Mouse (Mus musculus) liver, postnatal 0 days (tissue): Measurements from ENCODE around the gene Pdzrn3. TPM values are rescaled to one million over a fixed set of nuclear protein-coding genes. Genes with fewer than 3 reads are reported as not detected.

ENCODE experiments used
- ATAC-seq: fragments of 200-750 bp; cut with Nextera tagmentation; 2 replicates; pipeline ENCODE4 v1.8.0; 2017; ENCODE audit warnings: mild to moderate bottlenecking, moderate library complexity
- DNase-seq: peaks from one replicate; pipeline ENCODE4 v3.0.0-alpha.2; 2016
- H3K27ac ChIP-seq: fragments of 300-500 bp; sonication (generic); 2 replicates; pipeline ENCODE4 v1.5.1; 2014; ENCODE audit warnings: antibody characterized with exemption, moderate library complexity, mild to moderate bottlenecking, low read depth
- H3K27me3 ChIP-seq: fragments of 300-500 bp; sonication (generic); 2 replicates; pipeline ENCODE4 v1.6.1; 2014; ENCODE audit warnings: low read length, control low read depth, mixed read lengths; ENCODE audit not compliant: insufficient read depth
- H3K36me3 ChIP-seq: fragments of 300-500 bp; sonication (generic); replicated peaks from 2 replicates; pipeline ENCODE4 v1.6.1; 2014; ENCODE audit warnings: mild to moderate bottlenecking, control low read depth, low read length, moderate library complexity, mixed read lengths; ENCODE audit not compliant: insufficient read depth
- H3K4me1 ChIP-seq: fragments of 300-500 bp; sonication (generic); 2 replicates; pipeline ENCODE4 v1.6.1; 2014; ENCODE audit warnings: antibody characterized with exemption, mild to moderate bottlenecking, control low read depth; ENCODE audit not compliant: insufficient read depth
- H3K4me2 ChIP-seq: fragments of 300-500 bp; sonication (generic); 2 replicates; pipeline ENCODE4 v1.6.1; 2014; ENCODE audit warnings: low read depth, mild to moderate bottlenecking, low read length, moderate library complexity, mixed read lengths
- H3K4me3 ChIP-seq: fragments of 300-500 bp; sonication (generic); 2 replicates; pipeline ENCODE4 v1.5.1; 2014; ENCODE audit warnings: low read depth, low read length
- H3K9ac ChIP-seq: fragments of 300-500 bp; sonication (generic); replicated peaks from 2 replicates; pipeline ENCODE4 v1.6.1; 2014; ENCODE audit warnings: mild to moderate bottlenecking, moderate library complexity
- H3K9me3 ChIP-seq: fragments of 300-500 bp; sonication (generic); 2 replicates; pipeline ENCODE4 v1.6.1; 2016; ENCODE audit warnings: mild to moderate bottlenecking, control low read depth, low read length, mixed read lengths
- CTCF ChIP-seq: sonication (generic); IDR thresholded peaks from 2 replicates; pipeline ENCODE4 v1.5.1; 2016; ENCODE audit warnings: antibody characterized with exemption, low read depth
- EP300 ChIP-seq: IDR thresholded peaks from 2 replicates; pipeline ENCODE4 v1.6.1; 2016; ENCODE audit warnings: antibody characterized with exemption, low read depth, mild to moderate bottlenecking
- WGBS: fragments of 180-500 bp; shearing (Covaris S2); extraction: QIAGEN DNeasy Blood & Tissue Kit; methylation state at CpG from one replicate; pipeline ENCODE4 v1.1.7; 2014; ENCODE audit not compliant: insufficient replicate concordance; 5-methylcytosine and 5-hydroxymethylcytosine counted together
- polyA plus RNA-seq: library from polyadenylated mRNA; unstranded; fragments of >200 nt; fragmentation: Nextera tagmentation; extraction: Ambion mirVana; gene quantifications from 2 replicates; pipeline ENCODE4 v1.2.1, GENCODE M21; 2015

The Pdzrn3 gene
- polyA plus RNA-seq, 1 experiment from 2014 or later: 0.69 TPM

DNA sequence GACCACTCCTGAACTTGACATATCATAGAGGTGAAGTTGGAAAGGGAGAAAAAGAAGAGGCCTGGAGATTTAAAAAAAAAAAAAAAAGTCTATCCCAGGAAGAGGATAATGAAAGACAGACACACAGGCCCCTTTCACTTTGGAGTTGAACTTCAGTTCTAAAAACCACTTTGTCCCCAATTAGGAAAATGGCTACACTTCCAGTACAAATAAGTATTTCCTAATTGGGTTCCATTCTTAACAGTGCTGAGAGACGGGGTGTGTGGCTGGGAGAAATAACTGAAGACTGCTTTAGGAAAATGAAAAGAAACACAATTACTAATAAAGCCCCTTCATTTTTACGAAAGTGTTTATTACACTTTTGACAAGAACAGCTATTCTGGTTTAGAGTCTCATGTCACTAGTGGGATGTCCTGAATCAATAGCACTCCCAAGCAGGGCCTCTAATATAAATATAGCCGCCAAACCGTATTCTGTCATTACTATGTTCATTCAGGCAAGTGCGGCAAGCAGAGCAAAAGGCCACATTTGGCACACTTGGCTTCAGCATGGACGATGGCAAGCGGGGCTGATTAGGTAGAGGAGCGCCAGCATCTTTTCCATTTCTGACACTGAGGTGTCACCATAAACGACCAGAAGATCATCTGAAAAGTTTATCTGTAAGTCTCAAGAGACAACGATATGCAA is 39.7 kb downstream of the Pdzrn3 start:
- no peak for TF ChIP-seq EP300
- no peak for TF ChIP-seq CTCF
- WGBS: 81% methylated on average over 10 of the region's 10 CpGs
- no peaks in the 10 kb centered on the region for H3K27me3 ChIP-seq
- H3K9me3 ChIP-seq: no peaks in the 10 kb centered on the region
- H3K36me3 ChIP-seq: no peaks in the 10 kb centered on the region
- no peak overlapping the region for H3K4me3 ChIP-seq
- no peak overlapping the region for H3K9ac ChIP-seq
- ATAC-seq: no peak
- no peak overlapping the region for H3K4me2 ChIP-seq
- peaks cover 7% of the 10 kb centered on the region; the same call in 1 of the 2 replicates for H3K4me1 ChIP-seq
- DNase-seq: no peak
- no peak overlapping the region for H3K27ac ChIP-seq

DNA sequence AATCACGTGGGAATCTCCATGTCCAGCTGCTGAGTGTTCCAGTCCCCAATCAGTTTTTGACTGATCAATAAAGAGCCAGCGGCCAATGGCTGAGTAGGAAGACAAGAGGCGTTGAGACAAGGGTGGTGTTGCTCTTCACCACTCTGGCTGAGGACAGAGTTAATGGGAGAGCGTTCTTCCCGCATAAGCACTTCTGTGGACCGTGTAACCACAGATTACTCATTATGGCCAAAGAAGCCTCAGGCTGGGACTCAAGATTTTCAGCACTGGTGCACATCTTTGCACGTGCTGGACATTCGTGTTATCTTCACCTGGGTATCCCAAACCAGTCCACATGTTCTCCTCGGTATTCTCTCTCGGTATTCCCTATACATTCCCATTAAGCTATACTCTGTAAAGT is 41.0 kb downstream of the Pdzrn3 start:
- H3K4me3 ChIP-seq: no peak overlapping the region
- TF ChIP-seq EP300 (no peak), CTCF (no peak)
- no peaks in the 10 kb centered on the region for H3K9me3 ChIP-seq
- WGBS: 78% methylated on average over 10 of the region's 10 CpGs
- ATAC-seq (no peak), DNase-seq (no peak)
- peaks cover 4% of the 10 kb centered on the region; the same call in 1 of the 2 replicates for H3K4me1 ChIP-seq
- H3K27me3 ChIP-seq: no peaks in the 10 kb centered on the region
- H3K36me3 ChIP-seq: no peaks in the 10 kb centered on the region
- no peak overlapping the region for H3K9ac ChIP-seq
- no peak overlapping the region for H3K4me2 ChIP-seq
- no peak overlapping the region for H3K27ac ChIP-seq

DNA sequence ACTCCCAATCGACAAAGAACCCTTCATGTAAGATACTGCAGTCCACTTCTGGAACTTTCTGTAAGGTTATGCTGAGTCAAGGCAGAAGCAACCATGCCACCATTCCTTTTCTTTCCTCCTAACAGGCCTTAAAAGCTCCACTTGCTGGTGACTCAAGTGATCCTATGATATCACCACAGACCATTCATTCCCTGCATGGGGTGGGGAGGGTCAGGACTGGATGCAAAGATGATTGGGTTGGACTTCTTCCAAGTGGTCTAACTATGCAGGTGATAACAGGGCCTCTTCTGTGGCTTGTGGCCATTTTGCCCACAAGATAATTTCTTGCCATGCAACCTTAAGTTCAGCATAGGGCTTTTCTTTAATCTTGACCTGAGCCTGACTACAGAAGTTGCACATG is 42.0 kb downstream of the Pdzrn3 start:
- peaks cover 3% of the 10 kb centered on the region; the same call in 1 of the 2 replicates for H3K4me1 ChIP-seq
- no peak for ATAC-seq

DNA sequence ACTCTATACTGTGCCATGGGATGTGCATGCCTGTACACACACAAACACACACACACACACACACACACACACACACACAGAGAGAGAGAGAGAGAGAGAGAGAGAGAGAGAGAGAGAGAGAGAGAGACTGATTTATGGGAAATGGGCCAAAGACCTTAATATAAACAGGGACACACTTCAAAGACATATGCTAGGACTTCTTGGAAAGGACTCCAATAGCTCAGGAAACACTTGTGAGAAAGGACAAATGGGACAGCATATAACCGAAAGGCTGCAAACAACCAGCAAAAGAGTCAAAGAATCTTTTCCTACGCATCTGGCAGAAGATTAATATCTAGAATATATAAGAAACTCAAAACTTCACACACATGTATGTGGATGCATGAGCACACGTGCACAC is 43.2 kb downstream of the Pdzrn3 start:
- no peaks in the 10 kb centered on the region for H3K27me3 ChIP-seq
- no peak overlapping the region for H3K4me2 ChIP-seq
- no peak overlapping the region for H3K27ac ChIP-seq
- H3K36me3 ChIP-seq: no peaks in the 10 kb centered on the region
- H3K9me3 ChIP-seq: no peaks in the 10 kb centered on the region
- H3K9ac ChIP-seq: no peak overlapping the region
- no peak overlapping the region for H3K4me3 ChIP-seq
- no peak for TF ChIP-seq EP300
- TF ChIP-seq CTCF: no peak
- peaks cover 10% of the 10 kb centered on the region; the same call in 1 of the 2 replicates for H3K4me1 ChIP-seq
- ATAC-seq (no peak), DNase-seq (no peak)
- WGBS: 77% methylated on average over 3 of the region's 3 CpGs

More for the DNA sequence above, 42.0 kb downstream of the Pdzrn3 start:
- no peak for DNase-seq
- 77% methylated on average over 1 of the region's 1 CpGs for WGBS
- H3K9ac ChIP-seq: no peak overlapping the region
- H3K36me3 ChIP-seq: no peaks in the 10 kb centered on the region
- no peak overlapping the region for H3K4me3 ChIP-seq
- no peak overlapping the region for H3K4me2 ChIP-seq
- no peaks in the 10 kb centered on the region for H3K27me3 ChIP-seq
- TF ChIP-seq EP300 (0 out of 2 replicates have a peak, but pooled peaks have one; percentile 17), CTCF (no peak)
- no peak overlapping the region for H3K27ac ChIP-seq
- H3K9me3 ChIP-seq: no peaks in the 10 kb centered on the region

DNA sequence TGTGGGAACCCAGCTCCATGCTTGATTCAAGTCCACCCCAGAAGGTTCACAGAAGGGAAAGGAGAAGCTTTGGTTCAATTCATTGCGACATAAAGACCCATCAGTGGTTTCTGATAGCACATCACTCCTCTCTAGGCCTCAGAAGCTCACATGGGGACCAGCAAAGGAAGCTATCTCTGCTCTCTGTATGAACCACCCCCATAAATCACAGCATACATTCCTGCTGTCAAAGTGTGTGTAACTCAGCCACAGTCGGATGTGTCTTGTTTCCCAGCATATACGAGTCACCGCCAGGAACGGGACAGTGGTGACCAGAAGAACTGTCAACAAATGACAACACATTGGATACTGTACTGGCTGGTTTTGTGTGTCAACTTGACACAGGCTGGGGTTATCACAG is 47.3 kb downstream of the Pdzrn3 start:
- no peak overlapping the region for H3K4me2 ChIP-seq
- no peaks in the 10 kb centered on the region for H3K27me3 ChIP-seq
- WGBS: 10% methylated on average over 5 of the region's 5 CpGs
- H3K9me3 ChIP-seq: no peaks in the 10 kb centered on the region
- peaks cover 18% of the 10 kb centered on the region; the same call in 1 of the 2 replicates for H3K4me1 ChIP-seq
- no peak for TF ChIP-seq EP300
- no peak for TF ChIP-seq CTCF
- ATAC-seq (peak; percentile 66), DNase-seq (no peak)
- H3K27ac ChIP-seq: no peak overlapping the region
- H3K9ac ChIP-seq: no peak overlapping the region
- no peaks in the 10 kb centered on the region for H3K36me3 ChIP-seq
- no peak overlapping the region for H3K4me3 ChIP-seq

DNA sequence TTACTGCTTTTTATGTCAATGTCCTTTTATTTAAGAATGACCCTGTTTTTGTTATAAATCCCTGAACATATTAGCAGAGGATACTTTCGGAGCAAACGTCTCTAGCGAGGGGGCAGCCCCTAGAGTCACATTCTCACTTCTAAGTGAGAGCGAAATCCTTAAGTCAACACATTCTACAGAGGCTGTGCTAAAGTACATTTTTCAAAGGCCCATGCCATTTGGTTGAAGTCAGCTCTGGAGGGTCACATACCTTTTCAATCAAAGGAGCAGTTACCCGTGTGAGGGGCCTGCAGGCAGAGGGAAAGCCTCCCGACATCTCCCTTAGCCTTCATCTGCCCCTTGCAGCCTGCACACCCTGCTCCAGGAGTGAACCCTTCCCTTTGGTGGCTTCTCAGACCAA is 48.2 kb downstream of the Pdzrn3 start:
- Histone ChIP-seq H3K4me2 (no peak overlapping the region), H3K4me3 (no peak overlapping the region), H3K27me3 (no peaks in the 10 kb centered on the region), H3K4me1 (peaks cover 18% of the 10 kb centered on the region; the same call in 1 of the 2 replicates), H3K27ac (no peak overlapping the region), H3K9ac (no peak overlapping the region), H3K9me3 (no peaks in the 10 kb centered on the region), H3K36me3 (no peaks in the 10 kb centered on the region)
- no peak for ATAC-seq
- TF ChIP-seq CTCF: no peak
- no peak for TF ChIP-seq EP300
- WGBS: 58% methylated on average over 6 of the region's 6 CpGs
- DNase-seq: no peak
